Mouse (Mus musculus): ENCODE measurements around the gene Drc7.

- TF ChIP-seq CTCF (IDR thresholded peaks at IDR 0.05; ENCODE audit: extremely low read depth, insufficient read length, insufficient replicate concordance, low read depth, low read length) (no peak), POLR2A (IDR thresholded peaks at IDR 0.05; ENCODE audit: low read depth, low read length) (no peak)
Observed at GRCm38 (mm10) chr8:95041883-95042784, 12.8 kb upstream of the Drc7 start.

Data from small intestine, adult 2 months (tissue).